Mouse (Mus musculus) embryonic fibroblast, embryonic 13.5 days (primary cell): ENCODE measurements around the gene Arhgef3.

Experiments used
- CTCF ChIP-seq: IDR thresholded peaks from 2 replicates; pipeline ENCODE4 v1.5.1; 2011; ENCODE audit warnings: mild to moderate bottlenecking, control low read depth, low read length, moderate library complexity, borderline replicate concordance; ENCODE audit not compliant: insufficient read depth
- POLR2A ChIP-seq: IDR thresholded peaks from 2 replicates; pipeline ENCODE4 v1.6.1; 2011; ENCODE audit warnings: low read depth, mild to moderate bottlenecking, control low read depth, low read length, moderate library complexity

GRCm38 (mm10) chr14:27249121-27249520 lies 134.4 kb downstream of the Arhgef3 start:
- TF ChIP-seq CTCF (no peak), POLR2A (no peak)
